Mouse (Mus musculus): ENCODE measurements around the gene Gm47841. TPM values are rescaled to one million over a fixed set of nuclear protein-coding genes. Genes with fewer than 3 reads are reported as not detected.

The Gm47841 gene
- total and polyA plus RNA-seq, 2 experiments from 2014 or later = not detected

- DNase-seq (ENCODE audit: low spot score) (no peak), ATAC-seq (ENCODE audit: low FRiP score) (no peak)
- Histone ChIP-seq H3K4me2 (ENCODE audit: low read depth, low read length, poor library complexity, severe bottlenecking) (no peak overlapping the region), H3K9me3 (ENCODE audit: low read length) (no peaks in the 10 kb centered on the region), H3K4me3 (ENCODE audit: low read depth, low read length) (no peak overlapping the region), H3K4me1 (ENCODE audit: insufficient read depth, low read length) (no peaks in the 10 kb centered on the region), H3K9ac (replicated peaks; ENCODE audit: low read length, poor library complexity, severe bottlenecking) (no peak overlapping the region), H3K27ac (ENCODE audit: low read depth, low read length) (no peak overlapping the region), H3K27me3 (ENCODE audit: insufficient read depth, low read length) (no peaks in the 10 kb centered on the region), H3K36me3 (ENCODE audit: insufficient read depth, low read length) (no peaks in the 10 kb centered on the region)
- TF ChIP-seq CTCF (IDR thresholded peaks at IDR 0.05) = no peak
- 16% methylated on average over 6 of the region's 6 CpGs for WGBS
Observed at GRCm38 (mm10) chr15:101066364-101066847, 19.2 kb upstream of the Gm47841 start.

GRCm38 (mm10) chr15:101065069-101065468 lies 17.9 kb upstream of the Gm47841 start:
- no peak overlapping the region for H3K27ac ChIP-seq (ENCODE audit: low read depth, low read length)
- no peak overlapping the region for H3K4me3 ChIP-seq (ENCODE audit: low read depth, low read length)
- H3K36me3 ChIP-seq (ENCODE audit: insufficient read depth, low read length) = no peaks in the 10 kb centered on the region
- no peaks in the 10 kb centered on the region for H3K4me1 ChIP-seq (ENCODE audit: insufficient read depth, low read length)
- no peak for TF ChIP-seq CTCF (IDR thresholded peaks at IDR 0.05)
- H3K27me3 ChIP-seq (ENCODE audit: insufficient read depth, low read length) = no peaks in the 10 kb centered on the region
- H3K9me3 ChIP-seq (ENCODE audit: low read length) = no peaks in the 10 kb centered on the region
- DNase-seq (ENCODE audit: low spot score) (no peak), ATAC-seq (ENCODE audit: low FRiP score) (no peak)
- H3K4me2 ChIP-seq (ENCODE audit: low read depth, low read length, poor library complexity, severe bottlenecking) = no peak overlapping the region
- no peak overlapping the region for H3K9ac ChIP-seq (replicated peaks; ENCODE audit: low read length, poor library complexity, severe bottlenecking)
- WGBS = 34% methylated on average over 6 of the region's 6 CpGs

- no peak overlapping the region for H3K9ac ChIP-seq (replicated peaks; ENCODE audit: low read length, poor library complexity, severe bottlenecking)
Observed at GRCm38 (mm10) chr15:101060280-101060852, 13.2 kb upstream of the Gm47841 start.

GRCm38 (mm10) chr15:101059570-101060279 lies 12.5 kb upstream of the Gm47841 start:
- Histone ChIP-seq H3K36me3 (ENCODE audit: insufficient read depth, low read length) (no peaks in the 10 kb centered on the region), H3K4me1 (ENCODE audit: insufficient read depth, low read length) (no peaks in the 10 kb centered on the region), H3K27me3 (ENCODE audit: insufficient read depth, low read length) (peaks cover 8% of the 10 kb centered on the region), H3K4me3 (ENCODE audit: low read depth, low read length) (no peak overlapping the region), H3K27ac (ENCODE audit: low read depth, low read length) (no peak overlapping the region), H3K9ac (replicated peaks; ENCODE audit: low read length, poor library complexity, severe bottlenecking) (no peak overlapping the region), H3K9me3 (ENCODE audit: low read length) (no peaks in the 10 kb centered on the region), H3K4me2 (ENCODE audit: low read depth, low read length, poor library complexity, severe bottlenecking) (no peak overlapping the region)
- ATAC-seq (ENCODE audit: low FRiP score) = no peak
- 15% methylated on average over 9 of the region's 9 CpGs for WGBS
- TF ChIP-seq CTCF (IDR thresholded peaks at IDR 0.05) = no peak
- no peak for DNase-seq (ENCODE audit: low spot score)

More at GRCm38 (mm10) chr15:101060280-101060852, 13.2 kb upstream of the Gm47841 start:
- no peak overlapping the region for H3K4me3 ChIP-seq (ENCODE audit: low read depth, low read length)
- no peaks in the 10 kb centered on the region for H3K4me1 ChIP-seq (ENCODE audit: insufficient read depth, low read length)
- ATAC-seq (ENCODE audit: low FRiP score) (no peak), DNase-seq (ENCODE audit: low spot score) (no peak)
- H3K4me2 ChIP-seq (ENCODE audit: low read depth, low read length, poor library complexity, severe bottlenecking) = no peak overlapping the region
- H3K9me3 ChIP-seq (ENCODE audit: low read length) = no peaks in the 10 kb centered on the region
- H3K27me3 ChIP-seq (ENCODE audit: insufficient read depth, low read length) = peaks cover 5% of the 10 kb centered on the region; the same call in 1 of the 2 replicates
- H3K36me3 ChIP-seq (ENCODE audit: insufficient read depth, low read length) = no peaks in the 10 kb centered on the region
- H3K27ac ChIP-seq (ENCODE audit: low read depth, low read length) = no peak overlapping the region
- no peak for TF ChIP-seq CTCF (IDR thresholded peaks at IDR 0.05)
- WGBS = 40% methylated on average over 11 of the region's 11 CpGs

- Histone ChIP-seq H3K9me3 (ENCODE audit: low read length) (no peaks in the 10 kb centered on the region), H3K4me2 (ENCODE audit: low read depth, low read length, poor library complexity, severe bottlenecking) (no peak overlapping the region), H3K4me1 (ENCODE audit: insufficient read depth, low read length) (no peaks in the 10 kb centered on the region), H3K36me3 (ENCODE audit: insufficient read depth, low read length) (no peaks in the 10 kb centered on the region), H3K9ac (replicated peaks; ENCODE audit: low read length, poor library complexity, severe bottlenecking) (no peak overlapping the region), H3K27me3 (ENCODE audit: insufficient read depth, low read length) (peaks cover 38% of the 10 kb centered on the region), H3K27ac (ENCODE audit: low read depth, low read length) (no peak overlapping the region), H3K4me3 (ENCODE audit: low read depth, low read length) (no peak overlapping the region)
- ATAC-seq (ENCODE audit: low FRiP score) (peak; percentile 71; the same call in 1 of the 2 replicates), DNase-seq (ENCODE audit: low spot score) (peak; percentile 82)
- 40% methylated on average over 10 of the region's 10 CpGs for WGBS
- TF ChIP-seq CTCF (IDR thresholded peaks at IDR 0.05) = peak; percentile 87
Observed at GRCm38 (mm10) chr15:101056225-101056624, 9.0 kb upstream of the Gm47841 start.

- Histone ChIP-seq H3K27me3 (ENCODE audit: insufficient read depth, low read length) (peaks cover 44% of the 10 kb centered on the region), H3K27ac (ENCODE audit: low read depth, low read length) (no peak overlapping the region), H3K9me3 (ENCODE audit: low read length) (no peaks in the 10 kb centered on the region), H3K36me3 (ENCODE audit: insufficient read depth, low read length) (no peaks in the 10 kb centered on the region), H3K4me3 (ENCODE audit: low read depth, low read length) (no peak overlapping the region), H3K9ac (replicated peaks; ENCODE audit: low read length, poor library complexity, severe bottlenecking) (no peak overlapping the region), H3K4me2 (ENCODE audit: low read depth, low read length, poor library complexity, severe bottlenecking) (no peak overlapping the region), H3K4me1 (ENCODE audit: insufficient read depth, low read length) (no peaks in the 10 kb centered on the region)
- DNase-seq (ENCODE audit: low spot score) (no peak), ATAC-seq (ENCODE audit: low FRiP score) (no peak)
- WGBS = 77% methylated on average over 10 of the region's 10 CpGs
- TF ChIP-seq CTCF (IDR thresholded peaks at IDR 0.05) = no peak
Observed at GRCm38 (mm10) chr15:101054541-101054940, 7.3 kb upstream of the Gm47841 start.
